Mouse (Mus musculus) megakaryocyte, embryonic 14.5 days (primary cell): Measurements from ENCODE around the gene Dph5.

Experiments used
- FLI1 ChIP-seq: IDR thresholded peaks from 2 replicates; pipeline ENCODE4 v1.6.1; 2012; ENCODE audit warnings: low read length, inconsistent platforms, mixed read lengths
- GATA1 ChIP-seq: IDR thresholded peaks from 3 replicates; pipeline ENCODE4 v1.6.1; 2012; ENCODE audit warnings: mixed read lengths, low read length, inconsistent platforms, borderline replicate concordance

DNA sequence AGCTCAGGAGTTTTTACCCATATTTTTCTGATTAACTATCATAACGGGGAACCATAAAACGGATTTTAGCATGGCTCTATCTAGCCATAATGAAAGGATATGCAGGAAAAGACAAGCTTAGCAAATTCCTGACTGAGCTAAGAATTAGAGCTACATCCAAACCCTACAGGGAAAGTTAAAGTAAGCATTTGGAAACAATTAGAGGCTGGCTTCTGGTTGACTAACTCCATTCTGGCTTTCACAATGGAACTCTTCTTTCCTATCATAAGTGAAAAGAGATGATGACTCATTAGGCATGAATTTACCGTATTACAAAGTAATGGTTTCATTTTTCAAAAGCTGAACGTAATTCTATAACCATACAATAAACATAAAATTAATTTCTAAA lies 74.4 kb downstream of the Dph5 start:
- TF ChIP-seq GATA1: no peak
- no peak for TF ChIP-seq FLI1
